Mouse (Mus musculus) bone marrow macrophage, adult 2 months (primary cell): ENCODE results near the gene Sub1.

Experiments used
- CTCF ChIP-seq: IDR thresholded peaks from 2 replicates; pipeline ENCODE4 v1.5.1; 2012; ENCODE audit warnings: low read depth, mild to moderate bottlenecking, low read length, moderate library complexity
- POLR2A ChIP-seq: IDR thresholded peaks from 2 replicates; pipeline ENCODE4 v1.6.1; 2012; ENCODE audit warnings: mild to moderate bottlenecking, low read depth, low read length, borderline replicate concordance

- no peak for TF ChIP-seq CTCF
- TF ChIP-seq POLR2A = no peak
Measured at GRCm38 (mm10) chr15:12040407-12040710, 43.6 kb upstream of the Sub1 start.
